Mouse (Mus musculus): ENCODE data around the gene Pramel7.
A peak's percentile ranks its signal among the peaks of the same experiment; 100 is the strongest.
"Not testable (repeated sequence)": the region's sequence is repeated elsewhere in the genome, so short reads cannot be mapped to it uniquely, and the experiment has no call there.

Gene Pramel7

GRCm38 (mm10) chr2:87496993-87497392 lies at the start of gene Pramel7:
Gene Pramel7 (minus strand): TSS chr2:87497093.
- DNase-seq (ENCODE audit: low read depth, low spot score), result not testable (repeated sequence)

GRCm38 (mm10) chr2:87545442-87545841 lies 48.5 kb upstream of the Pramel7 start, which contains the start of gene Olfr1128:
Gene Olfr1128 (minus strand): TSS chr2:87545542.
- DNase-seq (ENCODE audit: low read depth, low spot score), result no peak

- peak; percentile 87 for DNase-seq (ENCODE audit: low read depth, low spot score)
Measured at GRCm38 (mm10) chr2:87534826-87535225, 37.9 kb upstream of the Pramel7 start.

GRCm38 (mm10) chr2:87531496-87531895 lies 34.6 kb upstream of the Pramel7 start, which contains the start of gene Olfr153:
Gene Olfr153 (plus strand): TSS chr2:87531796.
- no peak for DNase-seq (ENCODE audit: low read depth, low spot score)

GRCm38 (mm10) chr2:87525899-87526616 lies 29.2 kb upstream of the Pramel7 start:
- DNase-seq (ENCODE audit: low read depth, low spot score), result peak; percentile 74

GRCm38 (mm10) chr2:87520651-87521050 lies 23.8 kb upstream of the Pramel7 start:
- DNase-seq (ENCODE audit: low read depth, low spot score), result no peak

- peak; percentile 78 for DNase-seq (ENCODE audit: low read depth, low spot score)
Measured at GRCm38 (mm10) chr2:87516581-87516980, 19.7 kb upstream of the Pramel7 start.

GRCm38 (mm10) chr2:87515457-87516060 lies 18.7 kb upstream of the Pramel7 start:
- DNase-seq (ENCODE audit: low read depth, low spot score), result peak; percentile 92

- DNase-seq (ENCODE audit: low read depth, low spot score), result peak; percentile 72
Measured at GRCm38 (mm10) chr2:87515046-87515445, 18.2 kb upstream of the Pramel7 start.

GRCm38 (mm10) chr2:87506265-87506664 lies 9.4 kb upstream of the Pramel7 start, which contains the start of gene Pramel6:
Gene Pramel6 (plus strand): TSS chr2:87506565.
- DNase-seq (ENCODE audit: low read depth, low spot score), result no peak

- DNase-seq (ENCODE audit: low read depth, low spot score), result peak; percentile 54
Measured at GRCm38 (mm10) chr2:87482276-87482675, 14.6 kb downstream of the Pramel7 start.

GRCm38 (mm10) chr2:87481158-87481557 lies 15.7 kb downstream of the Pramel7 start:
- peak; percentile 92 for DNase-seq (ENCODE audit: low read depth, low spot score)

- peak; percentile 85 for DNase-seq (ENCODE audit: low read depth, low spot score)
Measured at GRCm38 (mm10) chr2:87480207-87480606, 16.7 kb downstream of the Pramel7 start.

- no peak for DNase-seq (ENCODE audit: low read depth, low spot score)
Measured at GRCm38 (mm10) chr2:87461769-87462168, 35.1 kb downstream of the Pramel7 start.

GRCm38 (mm10) chr2:87453662-87454061 lies 43.2 kb downstream of the Pramel7 start, which contains the start of gene Olfr1126:
Gene Olfr1126 (plus strand): TSS chr2:87453962.
- DNase-seq (ENCODE audit: low read depth, low spot score), result no peak

Measured in ZHBTc4 (cell line).